Mouse (Mus musculus) CH12.LX (cell line): ENCODE measurements at regions not wholly inside any gene's neighbourhood (a gene's known extent, or its start where the extent isn't known, plus 50 kb on each side); places are given as distances from the start of the nearest gene placed in this dataset.

Experiments
- DNase-seq: peaks from one replicate; pipeline ENCODE4 v3.0.0-alpha.2; 2013; ENCODE audit errors: extremely low read depth
- H3K27ac ChIP-seq: 2 replicates; pipeline ENCODE4 v1.5.1; 2012; ENCODE audit warnings: low read depth, mild to moderate bottlenecking, control low read depth, moderate library complexity; ENCODE audit not compliant: insufficient read depth
- H3K27me3 ChIP-seq: replicated peaks from 2 replicates; pipeline ENCODE3; 2012; ENCODE audit warnings: inconsistent platforms
- H3K36me3 ChIP-seq, 2 experiments: replicated peaks in 1 of 2; 2 replicates each; pipeline versions ENCODE3 to v1.6.1; 2012; ENCODE audit warnings: inconsistent platforms in 1 of 2, low read length in 1 of 2, mild to moderate bottlenecking in 1 of 2, mixed read lengths in 1 of 2, moderate library complexity in 1 of 2; ENCODE audit not compliant: control insufficient read depth in 1 of 2, insufficient read depth in 1 of 2
- H3K4me1 ChIP-seq, 2 experiments: 2 replicates each; pipeline ENCODE4 v1.6.1; 2012; ENCODE audit warnings: inconsistent platforms in 1 of 2, moderate library complexity in 1 of 2; ENCODE audit not compliant: insufficient read depth in 2 of 2, control insufficient read depth in 1 of 2
- H3K4me2 ChIP-seq: 2 replicates; pipeline ENCODE4 v1.6.1; 2012; ENCODE audit warnings: low read depth, mild to moderate bottlenecking, control low read depth; ENCODE audit not compliant: poor library complexity, insufficient read depth, severe bottlenecking
- H3K4me3 ChIP-seq, 3 experiments: fragments of 150-350 bp in 1 of 3; sonication (generic) in 1 of 3; replicated peaks in 1 of 3; 2 replicates each; pipeline versions ENCODE3 to v1.5.1; 2011 to 2012; ENCODE audit warnings: low read depth in 2 of 3, low read length in 2 of 3, mild to moderate bottlenecking in 2 of 3, moderate library complexity in 2 of 3, control low read depth in 1 of 3, improper control_type of control experiment in 1 of 3, inconsistent platforms in 1 of 3, mixed read lengths in 1 of 3; ENCODE audit not compliant: poor library complexity in 1 of 3
- H3K79me2 ChIP-seq: replicated peaks from 2 replicates; pipeline ENCODE4 v1.6.1; 2012; ENCODE audit warnings: mild to moderate bottlenecking, moderate library complexity; ENCODE audit not compliant: control insufficient read depth, poor library complexity, insufficient read depth, severe bottlenecking; ENCODE audit errors: extremely low read depth
- H3K9ac ChIP-seq: 2 replicates; pipeline ENCODE4 v1.6.1; 2012; ENCODE audit warnings: low read depth, mild to moderate bottlenecking, control low read depth, moderate library complexity; ENCODE audit not compliant: insufficient read depth
- H3K9me3 ChIP-seq: replicated peaks from 2 replicates; pipeline ENCODE3; 2012; ENCODE audit warnings: low read length, inconsistent platforms, mixed read lengths
- CHD1 ChIP-seq: IDR thresholded peaks from 2 replicates; pipeline ENCODE4 v1.6.1; 2012; ENCODE audit warnings: low read depth, low read length, improper control_type of control experiment, inconsistent platforms
- CHD2 ChIP-seq: IDR thresholded peaks from 2 replicates; pipeline ENCODE4 v1.6.1; 2011; ENCODE audit warnings: low read length, improper control_type of control experiment
- dilution Hi-C: fragments of 300-500 bp; cut with MboI; formaldehyde crosslinking; loops from 2 replicates; pipeline ENCODE4 v1.14.3; 2020; ENCODE audit warnings: low sequenced_read_pairs; ENCODE audit not compliant: extremely low pct_unique_long_range_greater_than_20kb, extremely low pct_ligation_motif_present
- in situ Hi-C: fragments of 300-500 bp; cut with MboI; formaldehyde crosslinking; loops from 3 replicates; pipeline ENCODE4 v1.14.3; 2019; ENCODE audit warnings: low sequenced_read_pairs, low pct_ligation_motif_present, low pct_unique_long_range_greater_than_20kb, mixed read lengths

GRCm38 (mm10) chr1:23162766-23163165, 60.7 kb upstream of the 4933415F23Rik start:
- no peak overlapping the region for H3K27ac ChIP-seq
- H3K4me3 ChIP-seq: no peak overlapping the region
- no peaks in the 10 kb centered on the region for H3K79me2 ChIP-seq
- H3K27me3 ChIP-seq: no peaks in the 10 kb centered on the region
- no peak for DNase-seq
- dilution Hi-C loops (no loop called here), in situ Hi-C loops (no loop called here)
- no peaks in the 10 kb centered on the region for H3K36me3 ChIP-seq
- TF ChIP-seq CHD1 (no peak), CHD2 (no peak)
- H3K9me3 ChIP-seq: peaks cover 2% of the 10 kb centered on the region
- no peaks in the 10 kb centered on the region for H3K4me1 ChIP-seq
- no peak overlapping the region for H3K4me2 ChIP-seq
- H3K9ac ChIP-seq: no peak overlapping the region
